Mouse (Mus musculus) midbrain, postnatal 0 days (tissue): Measurements from ENCODE around the gene Pkdrej. TPM values are rescaled to one million over a fixed set of nuclear protein-coding genes. Genes with fewer than 3 reads are reported as not detected.

Source experiments
- ATAC-seq: fragments of 200-750 bp; cut with Nextera tagmentation; 2 replicates; pipeline ENCODE4 v1.8.0; 2017; ENCODE audit warnings: moderate number of reproducible peaks, mild to moderate bottlenecking, moderate TSS enrichment, moderate library complexity; ENCODE audit not compliant: low FRiP score
- DNase-seq: peaks from one replicate; pipeline ENCODE4 v3.0.0-alpha.2; 2015; ENCODE audit warnings: low spot score
- H3K27ac ChIP-seq: fragments of 300-500 bp; sonication (generic); 2 replicates; pipeline ENCODE4 v1.5.1; 2014; ENCODE audit warnings: low read depth, mild to moderate bottlenecking, low read length, mixed read lengths
- H3K27me3 ChIP-seq: fragments of 300-500 bp; sonication (generic); 2 replicates; pipeline ENCODE4 v1.6.1; 2014; ENCODE audit warnings: low read length, control low read depth, mixed read lengths; ENCODE audit not compliant: insufficient read depth
- H3K36me3 ChIP-seq: fragments of 300-500 bp; sonication (generic); 2 replicates; pipeline ENCODE4 v1.6.1; 2014; ENCODE audit warnings: low read length, control low read depth, mixed read lengths; ENCODE audit not compliant: insufficient read depth
- H3K4me1 ChIP-seq: fragments of 300-500 bp; sonication (generic); 2 replicates; pipeline ENCODE4 v1.6.1; 2014; ENCODE audit warnings: mild to moderate bottlenecking, control low read depth, antibody characterized with exemption, low read length, mixed read lengths; ENCODE audit not compliant: insufficient read depth
- H3K4me2 ChIP-seq: fragments of 300-500 bp; sonication (generic); 2 replicates; pipeline ENCODE4 v1.6.1; 2014; ENCODE audit warnings: low read depth, mild to moderate bottlenecking, low read length, mixed read lengths; ENCODE audit not compliant: poor library complexity, severe bottlenecking
- H3K4me3 ChIP-seq: fragments of 300-500 bp; sonication (generic); 2 replicates; pipeline ENCODE4 v1.5.1; 2014; ENCODE audit warnings: low read depth, mild to moderate bottlenecking, low read length, moderate library complexity
- H3K9ac ChIP-seq: fragments of 300-500 bp; sonication (generic); replicated peaks from 2 replicates; pipeline ENCODE4 v1.6.1; 2014; ENCODE audit warnings: mild to moderate bottlenecking, low read length, moderate library complexity, mixed read lengths; ENCODE audit not compliant: poor library complexity, severe bottlenecking
- H3K9me3 ChIP-seq: fragments of 300-500 bp; sonication (generic); 2 replicates; pipeline ENCODE4 v1.6.1; 2016; ENCODE audit warnings: low read length, control low read depth
- CTCF ChIP-seq: IDR thresholded peaks from 2 replicates; pipeline ENCODE4 v1.5.1; 2016; ENCODE audit warnings: antibody characterized with exemption, mild to moderate bottlenecking
- WGBS: fragments of 180-500 bp; shearing (Covaris S2); extraction: QIAGEN DNeasy Blood & Tissue Kit; methylation state at CpG from one replicate; pipeline ENCODE4 v1.1.7; 2014; 5-methylcytosine and 5-hydroxymethylcytosine counted together
- polyA plus RNA-seq: library from polyadenylated mRNA; unstranded; fragments of >200 nt; fragmentation: Nextera tagmentation; extraction: Ambion mirVana; gene quantifications from 2 replicates; pipeline ENCODE4 v1.2.1, GENCODE M21; 2015
- total RNA-seq: library from RNA; depleted of rRNA; stranded (reverse); fragments of >200 nt; gene quantifications from 2 replicates; pipeline ENCODE4 v1.2.3, GENCODE M21; 2014

Pkdrej gene
- total and polyA plus RNA-seq, 2 experiments from 2014 or later, result 0.06 to 0.33 TPM

- DNase-seq, result no peak
- Histone ChIP-seq H3K27me3 (no peaks in the 10 kb centered on the region), H3K9me3 (no peaks in the 10 kb centered on the region), H3K36me3 (no peaks in the 10 kb centered on the region), H3K4me3 (no peak overlapping the region), H3K9ac (no peak overlapping the region), H3K4me1 (peaks cover 6% of the 10 kb centered on the region; the same call in 1 of the 2 replicates), H3K27ac (no peak overlapping the region), H3K4me2 (no peak overlapping the region)
- ATAC-seq, result no peak
- no peak for TF ChIP-seq CTCF
- 77% methylated on average over 6 of the region's 6 CpGs for WGBS
Observed at GRCm38 (mm10) chr15:85808031-85808430, 13.5 kb downstream of the Pkdrej start.

DNA sequence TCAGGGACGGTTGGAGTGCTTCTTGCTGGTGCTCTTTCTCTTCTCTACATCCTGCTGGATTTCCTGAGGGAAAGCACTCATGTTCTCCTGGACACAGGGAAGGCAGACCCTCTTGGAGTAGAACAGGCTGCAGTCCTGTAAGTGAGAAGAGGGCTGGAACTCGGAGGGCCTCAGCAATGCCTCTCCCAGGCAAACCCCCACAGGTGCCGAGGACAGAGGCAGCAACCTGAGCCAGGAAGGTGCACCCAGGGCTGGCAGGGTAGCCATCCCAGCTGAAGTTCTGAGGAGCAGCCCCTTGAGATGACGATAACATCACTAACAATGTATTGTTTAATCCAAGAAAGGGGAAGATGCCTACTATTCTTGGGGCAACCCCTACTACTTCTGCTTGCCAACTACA is 14.1 kb downstream of the Pkdrej start:
- no peaks in the 10 kb centered on the region for H3K9me3 ChIP-seq
- no peak for TF ChIP-seq CTCF
- H3K4me2 ChIP-seq, result no peak overlapping the region
- no peaks in the 10 kb centered on the region for H3K27me3 ChIP-seq
- no peak overlapping the region for H3K27ac ChIP-seq
- WGBS, result 89% methylated on average over 4 of the region's 4 CpGs
- H3K9ac ChIP-seq, result no peak overlapping the region
- no peak overlapping the region for H3K4me3 ChIP-seq
- H3K4me1 ChIP-seq, result peaks cover 6% of the 10 kb centered on the region; the same call in 1 of the 2 replicates
- H3K36me3 ChIP-seq, result no peaks in the 10 kb centered on the region
- DNase-seq (no peak), ATAC-seq (no peak)

- no peak overlapping the region for H3K4me2 ChIP-seq
- no peak overlapping the region for H3K4me3 ChIP-seq
- DNase-seq (no peak), ATAC-seq (no peak)
- no peaks in the 10 kb centered on the region for H3K27me3 ChIP-seq
- no peak for TF ChIP-seq CTCF
- H3K4me1 ChIP-seq, result peaks cover 6% of the 10 kb centered on the region; the same call in 1 of the 2 replicates
- no peak overlapping the region for H3K27ac ChIP-seq
- no peaks in the 10 kb centered on the region for H3K9me3 ChIP-seq
- no peak overlapping the region for H3K9ac ChIP-seq
- no peaks in the 10 kb centered on the region for H3K36me3 ChIP-seq
- WGBS, result 84% methylated on average over 4 of the region's 4 CpGs
Observed at GRCm38 (mm10) chr15:85806886-85807285, 14.6 kb downstream of the Pkdrej start.

DNA sequence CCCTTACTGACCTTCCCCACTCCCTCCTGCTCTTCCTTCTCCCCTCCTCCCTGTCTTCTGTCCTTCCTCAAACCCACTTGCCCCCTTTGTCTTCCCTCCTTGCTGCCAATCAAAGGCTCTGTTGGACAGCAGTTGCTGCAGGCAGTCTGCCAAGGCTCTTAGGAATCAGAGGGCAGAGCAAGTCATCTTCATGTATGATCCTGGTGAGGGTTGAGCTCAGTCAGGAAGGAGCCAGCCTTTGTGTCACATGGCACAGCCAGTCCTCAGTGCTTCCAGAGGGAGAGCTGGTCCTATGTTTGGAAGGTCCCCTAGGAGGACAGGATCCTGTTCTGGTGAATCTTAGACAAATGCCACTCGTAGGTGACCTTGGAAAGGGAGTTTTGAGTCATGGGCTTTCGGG is 18.6 kb downstream of the Pkdrej start:
- no peak overlapping the region for H3K27ac ChIP-seq
- H3K9me3 ChIP-seq, result no peaks in the 10 kb centered on the region
- WGBS, result 83% methylated on average over 2 of the region's 2 CpGs
- peak; percentile 50 for DNase-seq
- no peaks in the 10 kb centered on the region for H3K4me1 ChIP-seq
- TF ChIP-seq CTCF, result no peak
- H3K4me3 ChIP-seq, result no peak overlapping the region
- ATAC-seq, result no peak
- no peaks in the 10 kb centered on the region for H3K36me3 ChIP-seq
- H3K4me2 ChIP-seq, result no peak overlapping the region
- H3K27me3 ChIP-seq, result no peaks in the 10 kb centered on the region
- H3K9ac ChIP-seq, result no peak overlapping the region

- no peak overlapping the region for H3K9ac ChIP-seq
- ATAC-seq, result no peak
- no peaks in the 10 kb centered on the region for H3K4me1 ChIP-seq
- H3K36me3 ChIP-seq, result no peaks in the 10 kb centered on the region
- no peak overlapping the region for H3K4me3 ChIP-seq
- no peak overlapping the region for H3K4me2 ChIP-seq
- no peaks in the 10 kb centered on the region for H3K27me3 ChIP-seq
- WGBS, result 94% methylated on average over 8 of the region's 8 CpGs
- H3K9me3 ChIP-seq, result no peaks in the 10 kb centered on the region
- H3K27ac ChIP-seq, result no peak overlapping the region
- TF ChIP-seq CTCF, result no peak
- no peak for DNase-seq
Observed at GRCm38 (mm10) chr15:85798676-85799075, 22.9 kb downstream of the Pkdrej start.

DNA sequence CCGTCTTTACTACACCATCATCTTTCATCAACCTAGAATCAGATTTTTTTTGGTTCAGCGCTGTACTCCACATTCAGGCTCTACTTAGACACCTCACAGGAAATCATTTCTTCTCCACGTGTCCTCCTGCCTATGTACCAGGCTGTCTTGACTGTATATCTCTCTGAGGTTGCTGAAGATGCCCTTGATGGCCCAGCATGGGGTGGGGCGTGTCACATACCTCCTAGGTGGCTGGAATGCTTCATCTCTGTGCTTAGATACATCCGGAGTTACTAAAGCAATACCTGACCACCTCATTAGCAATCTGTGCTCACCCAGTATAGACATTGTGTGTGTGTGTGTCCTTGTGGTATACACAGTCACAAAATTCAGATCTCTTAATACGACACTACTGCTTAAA is 26.0 kb downstream of the Pkdrej start:
- Histone ChIP-seq H3K9ac (no peak overlapping the region), H3K27ac (no peak overlapping the region)
- WGBS, result 80% methylated on average over 6 of the region's 6 CpGs

More for the DNA sequence above, 26.0 kb downstream of the Pkdrej start:
- no peaks in the 10 kb centered on the region for H3K4me1 ChIP-seq
- H3K36me3 ChIP-seq, result no peaks in the 10 kb centered on the region
- H3K4me3 ChIP-seq, result no peak overlapping the region
- TF ChIP-seq CTCF, result no peak
- H3K9me3 ChIP-seq, result no peaks in the 10 kb centered on the region
- DNase-seq, result no peak
- no peak for ATAC-seq
- no peak overlapping the region for H3K4me2 ChIP-seq
- H3K27me3 ChIP-seq, result no peaks in the 10 kb centered on the region
